Mouse (Mus musculus): ENCODE measurements around the gene Ttc33.

DNA sequence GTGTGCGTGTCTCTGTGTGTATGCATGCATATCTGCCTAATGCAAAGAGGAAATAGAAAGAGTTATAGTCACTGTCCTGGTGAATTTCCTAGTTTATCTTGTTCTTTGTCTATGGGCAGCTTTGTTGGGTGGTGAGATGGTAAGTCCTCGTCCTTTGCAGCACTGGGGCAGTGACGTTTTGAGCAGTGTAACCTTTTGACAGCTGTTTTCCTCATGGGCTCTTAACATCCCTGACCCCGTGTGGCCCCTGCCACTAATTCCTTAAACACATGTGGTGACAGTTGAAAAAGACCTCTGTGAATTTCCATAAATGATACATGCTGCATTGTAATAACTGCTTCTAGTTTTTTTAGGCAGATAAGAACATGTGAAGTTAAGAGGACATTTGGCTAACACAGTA lies 11.4 kb downstream of the Ttc33 start:
- no peak for TF ChIP-seq CTCF (conservative IDR thresholded peaks at IDR 0.05; ENCODE audit: insufficient read depth, insufficient read length, low read depth, low read length)
- TF ChIP-seq POLR2A (IDR thresholded peaks at IDR 0.05; ENCODE audit: low read depth, low read length), result no peak

All from kidney, adult 2 months (tissue).